ENCODE assay signal across 13 mouse cellular contexts in genomic region chr7:100958426-100958825, GRCm38 (mm10). TPM values are rescaled to one million over a fixed set of nuclear protein-coding genes. Genes with fewer than 3 reads are reported as not detected.
DNase-seq lines count a peak whose midpoint lies in the region; ATAC-seq and TF ChIP-seq lines count a peak whose summit lies in the region.
"Had no signal": no experiment of that assay in that cellular context is flagged by ENCODE, and none has a peak within 500 bp of the region (broad histone marks: within the 10 kb centered on the region; RNA-seq: fewer than 3 reads in every experiment).

No protein-coding gene starts in this region.

- no peak overlapping the region for H3K4me2 ChIP-seq in midbrain, postnatal 0 days (ENCODE audit: low read depth, low read length, poor library complexity, severe bottlenecking)
- no peak overlapping the region for H3K4me2 ChIP-seq in midbrain, embryonic 14.5 days (ENCODE audit: low read length)
- H3K4me2 ChIP-seq: forebrain, embryonic 12.5 days; neural tube, embryonic 15.5 days had no signal

- H3K36me3 ChIP-seq in heart, adult 2 months (ENCODE audit: control insufficient read depth, insufficient read depth, low read length): no peaks in the 10 kb centered on the region
- no peaks in the 10 kb centered on the region for H3K36me3 ChIP-seq in midbrain, postnatal 0 days (ENCODE audit: insufficient read depth, low read length)
- no peaks in the 10 kb centered on the region for H3K36me3 ChIP-seq in midbrain, embryonic 14.5 days (ENCODE audit: control insufficient read depth, insufficient read depth, low read length)
- H3K36me3 ChIP-seq in splenic B cell, adult 2 months (ENCODE audit: control insufficient read depth, insufficient read depth, low read length, poor library complexity, severe bottlenecking): no peaks in the 10 kb centered on the region
- H3K36me3 ChIP-seq: forebrain, embryonic 12.5 days; neural tube, embryonic 15.5 days had no signal

- no peak overlapping the region for H3K4me3 ChIP-seq in heart, adult 2 months
- no peak overlapping the region for H3K4me3 ChIP-seq in midbrain, postnatal 0 days (ENCODE audit: low read depth, low read length)
- no peak overlapping the region for H3K4me3 ChIP-seq in midbrain, embryonic 14.5 days (replicated peaks; ENCODE audit: low read depth, low read length)
- H3K4me3 ChIP-seq: forebrain, embryonic 12.5 days; neural tube, embryonic 15.5 days had no signal

- 94% methylated on average over 2 of the region's 2 CpGs for WGBS in heart, adult 2 months
- WGBS in midbrain, postnatal 0 days: 95% methylated on average over 2 of the region's 2 CpGs
- 97% methylated on average over 2 of the region's 2 CpGs for WGBS in midbrain, embryonic 14.5 days

- H3K79me2 ChIP-seq in heart, adult 2 months (replicated peaks; ENCODE audit: control insufficient read depth, insufficient read depth, low read length): no peaks in the 10 kb centered on the region

- no peak overlapping the region for H3K27ac ChIP-seq in heart, adult 2 months
- H3K27ac ChIP-seq in midbrain, postnatal 0 days (ENCODE audit: low read depth, low read length): no peak overlapping the region
- no peak overlapping the region for H3K27ac ChIP-seq in midbrain, embryonic 14.5 days (replicated peaks; ENCODE audit: low read depth, low read length)
- H3K27ac ChIP-seq: forebrain, embryonic 12.5 days; neural tube, embryonic 15.5 days had no signal

- TF ChIP-seq CTCF in heart, adult 2 months (IDR thresholded peaks at IDR 0.05): peak; percentile 45
- TF ChIP-seq CTCF in midbrain, postnatal 0 days (IDR thresholded peaks at IDR 0.05): peak; percentile 47

- TF ChIP-seq POLR2A in heart, adult 2 months (IDR thresholded peaks at IDR 0.05; ENCODE audit: insufficient read depth, low read depth, low read length): no peak

- no peak for ATAC-seq in midbrain, postnatal 0 days (ENCODE audit: low FRiP score)
- no peak for ATAC-seq in midbrain, embryonic 14.5 days (ENCODE audit: low FRiP score, low TSS enrichment)

- H3K27me3 ChIP-seq in heart, adult 2 months (ENCODE audit: control insufficient read depth, insufficient read depth, low read length): no peaks in the 10 kb centered on the region
- H3K27me3 ChIP-seq in midbrain, postnatal 0 days (ENCODE audit: insufficient read depth, low read length): no peaks in the 10 kb centered on the region
- H3K27me3 ChIP-seq in midbrain, embryonic 14.5 days (ENCODE audit: control insufficient read depth, insufficient read depth, low read length): no peaks in the 10 kb centered on the region
- no peaks in the 10 kb centered on the region for H3K27me3 ChIP-seq in splenic B cell, adult 2 months (ENCODE audit: control insufficient read depth, insufficient read depth, low read length, poor library complexity, severe bottlenecking)
- H3K27me3 ChIP-seq: forebrain, embryonic 12.5 days; neural tube, embryonic 15.5 days had no signal

- no peak overlapping the region for H3K9ac ChIP-seq in heart, adult 2 months (ENCODE audit: low read depth, low read length)
- no peak overlapping the region for H3K9ac ChIP-seq in midbrain, postnatal 0 days (replicated peaks; ENCODE audit: low read length, poor library complexity, severe bottlenecking)
- H3K9ac ChIP-seq in midbrain, embryonic 14.5 days (replicated peaks; ENCODE audit: low read length): no peak overlapping the region
- H3K9ac ChIP-seq: forebrain, embryonic 12.5 days; neural tube, embryonic 15.5 days had no signal

- DNase-seq in heart, adult 2 months: no peak
- no peak for DNase-seq in heart, postnatal 36 days
- DNase-seq in midbrain, postnatal 0 days (ENCODE audit: low spot score): no peak
- no peak for DNase-seq in midbrain, embryonic 14.5 days
- peak; percentile 9 for DNase-seq in c-Kit-negative CD71-positive TER-119-positive erythroid progenitor cells, embryonic 14.5 days (ENCODE audit: low read depth, low spot score)
- DNase-seq in splenic B cell, adult 2 months (ENCODE audit: low read depth, low spot score): peak; percentile 39
- DNase-seq in urinary bladder, postnatal 10 days (ENCODE audit: low spot score): no peak
- DNase-seq in gastrocnemius, adult 8-10 months (ENCODE audit: low spot score in 2 of 2): no peak
- DNase-seq: cerebellum, adult 9-10 months; lung, postnatal 10 days had no signal

- no peaks in the 10 kb centered on the region for H3K9me3 ChIP-seq in midbrain, postnatal 0 days (ENCODE audit: low read length)
- H3K9me3 ChIP-seq in midbrain, embryonic 14.5 days (ENCODE audit: control insufficient read depth, low read length): no peaks in the 10 kb centered on the region
- H3K9me3 ChIP-seq: forebrain, embryonic 12.5 days; neural tube, embryonic 15.5 days had no signal

- TF ChIP-seq EP300 in heart, adult 2 months (IDR thresholded peaks at IDR 0.05; ENCODE audit: insufficient read depth, low read depth, low read length): no peak

- H3K4me1 ChIP-seq in heart, adult 2 months (ENCODE audit: control insufficient read depth, insufficient read depth, low read length): peaks cover 2% of the 10 kb centered on the region; the same call in 1 of the 2 replicates
- H3K4me1 ChIP-seq in midbrain, postnatal 0 days (ENCODE audit: insufficient read depth, low read length): no peaks in the 10 kb centered on the region
- 0 out of 2 replicates have a peak, but pooled peaks cover 4% of the 10 kb centered on the region for H3K4me1 ChIP-seq in midbrain, embryonic 14.5 days (ENCODE audit: control insufficient read depth, insufficient read depth, low read length)
- H3K4me1 ChIP-seq: forebrain, embryonic 12.5 days; neural tube, embryonic 15.5 days had no signal

- intact Hi-C loops in heart, adult 2 months (cut with DNase I): no loop called here
- intact Hi-C loops in heart, postnatal 36 days (cut with DNase I): no loop called here

RNA-seq across cellular contexts. Expression of gene P2ry6, which starts 16.0 kb away (rescaled TPM):
- total RNA-seq in heart, adult 2 months (2021): 1 to 10 TPM; 3.6 to 4.2 TPM
- polyA plus RNA-seq in heart, adult 2 months (2012; rRNA removed): 9.6 and 11.1 TPM in 2 replicates
- total RNA-seq in heart, postnatal 36 days (2021): 1 to 10 TPM; 4.3 to 4.7 TPM
- 2.0 and 4.3 TPM in 2 replicates for total RNA-seq in midbrain, postnatal 0 days (2014; rRNA removed)
- polyA plus RNA-seq in midbrain, postnatal 0 days (2015; fragmentation: Nextera tagmentation; extraction: Ambion mirVana): 2.7 and 3.3 TPM in 2 replicates
- polyA plus RNA-seq in midbrain, embryonic 14.5 days (2014; fragmentation: Nextera tagmentation; extraction: Ambion mirVana): 1.8 and 2.7 TPM in 2 replicates
- 1 to 10 TPM in 2 of 4 experiments, under 1 TPM in 2; 0.53 to 1.2 (median 0.94) TPM for total RNA-seq in gastrocnemius, adult 8-10 months (2022)
- total RNA-seq: hematopoietic stem cell, adult 5-6 weeks had no signal

RNA-seq across cellular contexts. Expression of gene Arhgef17, which starts 26.5 kb away (rescaled TPM):
- total RNA-seq in heart, adult 2 months (2021): 10 to 100 TPM; 26.2 to 28.4 TPM
- polyA plus RNA-seq in heart, adult 2 months (2012; rRNA removed): 23.4 and 28.9 TPM in 2 replicates
- 10 to 100 TPM; 24.3 to 29.9 TPM for total RNA-seq in heart, postnatal 36 days (2021)
- 77.6 and 89.1 TPM in 2 replicates for total RNA-seq in midbrain, postnatal 0 days (2014; rRNA removed)
- polyA plus RNA-seq in midbrain, postnatal 0 days (2015; fragmentation: Nextera tagmentation; extraction: Ambion mirVana): 16.3 and 16.7 TPM in 2 replicates
- 12.1 and 13.2 TPM in 2 replicates for polyA plus RNA-seq in midbrain, embryonic 14.5 days (2014; fragmentation: Nextera tagmentation; extraction: Ambion mirVana)
- 10 to 100 TPM; 33.5 to 44.3 (median 38.1) TPM for total RNA-seq in gastrocnemius, adult 8-10 months (2022)

RNA-seq across cellular contexts. Expression of gene P2ry2, which starts 54.2 kb away (rescaled TPM):
- 10 to 100 TPM; 22.3 to 32.6 TPM for total RNA-seq in heart, adult 2 months (2021)
- polyA plus RNA-seq in heart, adult 2 months (2012; rRNA removed): 40.4 and 46.8 TPM in 2 replicates
- total RNA-seq in heart, postnatal 36 days (2021): 10 to 100 TPM; 19.6 to 28.4 TPM
- total RNA-seq in midbrain, postnatal 0 days (2014; rRNA removed): 0.44 and 0.85 TPM in 2 replicates
- polyA plus RNA-seq in midbrain, postnatal 0 days (2015; fragmentation: Nextera tagmentation; extraction: Ambion mirVana): 0.16 and 0.28 TPM in 2 replicates
- polyA plus RNA-seq in midbrain, embryonic 14.5 days (2014; fragmentation: Nextera tagmentation; extraction: Ambion mirVana): 0.16 TPM in 1 of 2 replicates, not detected in the other
- total RNA-seq in gastrocnemius, adult 8-10 months (2022): 10 to 100 TPM; 25.4 to 36.1 (median 33.0) TPM

Comparison
In these comparisons a context has a peak if more than half of its experiments do, and no peak if none do; other contexts are left out.
1. DNase-seq: peak in c-Kit-negative CD71-positive TER-119-positive erythroid progenitor cells, embryonic 14.5 days (single experiment) and splenic B cell, adult 2 months (single experiment); none in heart, adult 2 months (0 of 2), heart, postnatal 36 days (0 of 2), midbrain, postnatal 0 days (single experiment), midbrain, embryonic 14.5 days (single experiment), urinary bladder, postnatal 10 days (single experiment) and gastrocnemius, adult 8-10 months (0 of 2).
2. RNA of gene P2ry2, which starts 54.2 kb away (total RNA-seq): 25.4 to 36.1 TPM in gastrocnemius, adult 8-10 months, 22.3 to 32.6 TPM in heart, adult 2 months and 19.6 to 28.4 TPM in heart, postnatal 36 days; 0.44 to 0.85 TPM in midbrain, postnatal 0 days; every median in the first group is over 10 times any median in the second.